Mouse (Mus musculus) bone marrow, adult 2 months (tissue): Measurements from ENCODE around the gene Poldip2. TPM values are rescaled to one million over a fixed set of nuclear protein-coding genes. Genes with fewer than 3 reads are reported as not detected.
A peak's percentile ranks its signal among the peaks of the same experiment; 100 is the strongest.

Source experiments
- H3K27ac ChIP-seq: fragments of 200-500 bp; 2 replicates; pipeline ENCODE4 v1.5.1; 2012; ENCODE audit warnings: low read depth, mild to moderate bottlenecking, control low read depth, inconsistent platforms, low read length; ENCODE audit not compliant: control insufficient read depth, poor library complexity, insufficient read depth
- H3K4me1 ChIP-seq: fragments of 200-500 bp; 2 replicates; pipeline ENCODE4 v1.6.1; 2011; ENCODE audit warnings: low read length; ENCODE audit not compliant: control insufficient read depth, insufficient read depth
- H3K4me3 ChIP-seq: fragments of 200-500 bp; replicated peaks from 2 replicates; pipeline ENCODE3; 2011; ENCODE audit warnings: mild to moderate bottlenecking, low read depth, low read length, control low read depth; ENCODE audit not compliant: control insufficient read depth
- CTCF ChIP-seq: fragments of 200-500 bp; IDR thresholded peaks from 2 replicates; pipeline ENCODE4 v1.5.1; 2011; ENCODE audit warnings: low read length, control low read depth; ENCODE audit not compliant: control insufficient read depth, insufficient read depth
- POLR2A ChIP-seq: fragments of 200-500 bp; IDR thresholded peaks from 2 replicates; pipeline ENCODE4 v1.6.1; 2011; ENCODE audit warnings: low read depth, mild to moderate bottlenecking, control low read depth, low read length, borderline replicate concordance; ENCODE audit not compliant: control insufficient read depth
- WGBS: fragments of 180-500 bp; shearing (Covaris S2); methylation state at CpG from one replicate; pipeline ENCODE4 v1.1.7; 2018; 5-methylcytosine and 5-hydroxymethylcytosine counted together
- polyA plus RNA-seq: library from polyadenylated mRNA; stranded (reverse); fragments of >200 nt; gene quantifications from 2 replicates; pipeline ENCODE4 v1.2.4, GENCODE M21; 2011; ENCODE audit warnings: low replicate concordance; ENCODE audit not compliant: missing spikeins, insufficient read depth, insufficient read length

The Poldip2 gene
- polyA plus RNA-seq, 1 experiment: 19.0 TPM

DNA sequence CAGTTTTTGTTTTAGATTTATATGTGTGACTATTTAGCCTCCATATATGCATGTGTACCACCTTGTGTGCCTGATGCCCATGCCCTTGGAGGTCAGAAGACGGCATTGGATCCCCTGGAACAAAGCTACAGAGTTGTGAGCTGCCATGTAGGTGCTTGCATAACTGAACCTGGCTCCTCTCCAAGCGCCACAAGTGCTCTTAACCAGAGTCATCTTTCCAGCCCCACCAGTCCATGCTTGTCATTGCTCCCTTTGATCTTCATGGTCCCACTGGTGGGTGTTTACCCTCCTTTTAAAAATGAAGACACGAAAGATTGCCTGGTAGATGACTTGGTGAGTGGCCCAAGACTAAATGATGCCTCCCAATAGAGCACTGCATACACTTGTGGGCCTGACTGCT is 28.4 kb downstream of the Poldip2 start:
- H3K4me1 ChIP-seq: no peaks in the 10 kb centered on the region; the same call in 1 of the 2 replicates
- no peak overlapping the region for H3K27ac ChIP-seq
- WGBS: 83% methylated on average over 3 of the region's 3 CpGs
- no peak for TF ChIP-seq POLR2A
- no peak for TF ChIP-seq CTCF
- H3K4me3 ChIP-seq: no peak overlapping the region

DNA sequence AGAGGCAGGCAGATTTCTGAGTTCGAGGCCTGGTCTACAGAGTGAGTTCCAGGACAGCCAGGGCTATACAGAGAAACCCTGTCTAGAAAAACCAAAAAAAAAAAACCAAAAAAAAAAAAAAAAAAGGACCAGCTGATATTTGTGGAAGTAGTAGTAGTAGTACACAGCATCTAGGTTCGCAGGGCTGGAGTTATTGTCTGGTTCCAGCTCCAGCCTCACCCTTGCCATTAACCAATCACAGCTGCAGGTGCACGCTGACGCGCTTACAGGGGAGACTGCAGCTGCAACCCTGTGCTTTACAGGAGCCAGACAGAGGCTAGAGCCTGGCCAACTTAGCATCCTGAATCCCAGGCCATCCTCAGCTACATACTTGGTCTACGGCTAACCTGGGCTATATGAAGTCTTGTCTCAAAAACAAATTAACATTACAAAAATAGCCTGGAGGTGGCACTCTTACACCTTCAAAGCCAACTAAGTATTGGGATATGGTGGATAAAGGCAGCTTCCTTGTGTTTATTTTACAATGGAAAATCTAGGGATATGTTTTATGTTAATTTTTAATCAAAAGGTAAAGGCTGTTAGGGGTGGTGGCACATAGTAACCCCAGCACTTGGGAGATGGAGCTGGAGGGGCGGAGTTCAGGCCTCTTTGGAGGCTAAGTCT is 32.6 kb downstream of the Poldip2 start:
- no peak for TF ChIP-seq CTCF
- TF ChIP-seq POLR2A: no peak
- 85% methylated on average over 7 of the region's 7 CpGs for WGBS
- Histone ChIP-seq H3K4me3 (no peak overlapping the region), H3K4me1 (no peaks in the 10 kb centered on the region; the same call in 1 of the 2 replicates), H3K27ac (no peak overlapping the region)

DNA sequence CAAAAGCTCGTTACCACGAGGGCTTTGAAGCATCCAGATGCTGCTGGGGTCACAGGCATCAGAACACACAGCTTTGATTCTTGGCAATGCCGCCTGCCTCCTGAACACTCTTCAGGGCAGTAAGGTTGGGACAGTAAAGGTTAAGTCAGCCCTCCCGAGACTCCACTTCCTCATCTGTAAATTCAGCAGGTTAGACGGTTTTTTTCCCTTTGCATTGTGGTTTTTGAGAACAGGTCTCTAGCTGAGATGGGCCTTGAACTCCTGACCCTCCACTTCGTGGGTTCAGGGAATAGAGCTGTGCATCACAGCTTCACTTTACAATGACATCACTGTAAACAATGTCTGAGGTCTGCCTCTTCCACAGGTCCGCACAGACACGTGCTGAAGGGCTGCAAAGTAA is 33.2 kb downstream of the Poldip2 start:
- no peak overlapping the region for H3K27ac ChIP-seq
- H3K4me1 ChIP-seq: no peaks in the 10 kb centered on the region; the same call in 1 of the 2 replicates
- no peak overlapping the region for H3K4me3 ChIP-seq
- TF ChIP-seq POLR2A (no peak), CTCF (no peak)
- 33% methylated on average over 8 of the region's 8 CpGs for WGBS

DNA sequence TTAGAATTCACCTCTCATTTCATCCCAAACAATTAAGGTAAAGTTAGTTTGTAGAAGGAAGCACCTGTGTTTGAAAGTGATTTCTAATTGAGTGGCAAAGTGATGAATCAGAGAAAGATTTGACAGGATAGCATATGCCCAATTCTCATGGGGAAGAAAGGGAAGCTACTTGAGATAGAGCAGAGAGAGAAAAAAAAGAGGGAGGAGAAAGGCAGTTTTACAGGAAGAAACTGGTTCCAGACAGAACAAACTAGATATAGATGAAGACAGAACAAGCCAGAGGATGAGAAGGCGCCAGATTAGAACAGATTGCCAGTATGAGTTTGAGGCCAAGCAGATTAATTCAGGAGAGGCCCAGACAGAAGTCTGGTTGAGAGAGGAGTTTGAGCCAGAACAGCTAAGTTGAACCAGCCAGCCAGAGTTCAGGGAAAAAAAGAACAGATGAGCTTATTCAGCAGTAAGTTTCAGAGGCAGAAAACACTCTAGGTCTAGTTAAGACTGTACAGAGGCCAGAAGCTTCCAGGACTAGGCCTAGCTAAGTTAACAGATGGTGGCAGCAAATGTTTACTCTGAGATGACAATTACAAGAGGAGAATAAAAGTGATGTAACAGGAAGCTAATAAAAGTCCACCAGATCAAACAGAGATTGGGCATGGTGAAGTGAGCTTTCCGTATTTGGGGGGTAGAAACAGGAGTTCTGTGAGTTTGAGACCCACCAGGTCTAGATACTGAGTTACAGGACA is 35.9 kb downstream of the Poldip2 start:
- H3K4me3 ChIP-seq: no peak overlapping the region
- H3K27ac ChIP-seq: no peak overlapping the region
- TF ChIP-seq POLR2A (no peak), CTCF (no peak)
- WGBS: 55% methylated on average over 2 of the region's 2 CpGs
- H3K4me1 ChIP-seq: no peaks in the 10 kb centered on the region; the same call in 1 of the 2 replicates

DNA sequence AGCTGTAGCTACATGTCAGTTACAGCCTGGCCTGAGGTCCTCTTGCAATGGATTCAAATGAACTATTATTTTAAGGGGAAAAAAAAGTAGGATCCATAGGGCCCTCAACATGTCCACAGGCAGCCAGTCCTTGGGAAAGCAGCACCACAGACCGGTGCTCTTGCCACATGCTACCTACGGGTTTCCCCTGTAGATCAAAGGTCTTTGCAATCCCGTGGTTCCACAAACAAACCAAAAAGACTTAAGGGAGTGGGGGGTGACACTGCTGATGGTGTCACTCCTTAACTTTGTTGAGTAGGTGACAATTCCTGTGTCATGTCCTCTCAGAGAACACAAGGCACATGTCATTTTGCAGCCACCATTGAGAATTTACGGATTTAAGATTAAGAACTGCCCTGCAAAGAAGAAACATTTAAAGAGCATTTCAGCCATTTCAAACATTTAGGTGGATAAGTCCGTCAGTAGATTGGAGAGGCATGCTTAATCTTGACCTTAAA is 37.5 kb downstream of the Poldip2 start:
- no peak for TF ChIP-seq CTCF
- Histone ChIP-seq H3K4me3 (peak overlapping the region; percentile 29), H3K4me1 (no peaks in the 10 kb centered on the region; the same call in 1 of the 2 replicates), H3K27ac (no peak overlapping the region)
- 13% methylated on average over 5 of the region's 5 CpGs for WGBS

DNA sequence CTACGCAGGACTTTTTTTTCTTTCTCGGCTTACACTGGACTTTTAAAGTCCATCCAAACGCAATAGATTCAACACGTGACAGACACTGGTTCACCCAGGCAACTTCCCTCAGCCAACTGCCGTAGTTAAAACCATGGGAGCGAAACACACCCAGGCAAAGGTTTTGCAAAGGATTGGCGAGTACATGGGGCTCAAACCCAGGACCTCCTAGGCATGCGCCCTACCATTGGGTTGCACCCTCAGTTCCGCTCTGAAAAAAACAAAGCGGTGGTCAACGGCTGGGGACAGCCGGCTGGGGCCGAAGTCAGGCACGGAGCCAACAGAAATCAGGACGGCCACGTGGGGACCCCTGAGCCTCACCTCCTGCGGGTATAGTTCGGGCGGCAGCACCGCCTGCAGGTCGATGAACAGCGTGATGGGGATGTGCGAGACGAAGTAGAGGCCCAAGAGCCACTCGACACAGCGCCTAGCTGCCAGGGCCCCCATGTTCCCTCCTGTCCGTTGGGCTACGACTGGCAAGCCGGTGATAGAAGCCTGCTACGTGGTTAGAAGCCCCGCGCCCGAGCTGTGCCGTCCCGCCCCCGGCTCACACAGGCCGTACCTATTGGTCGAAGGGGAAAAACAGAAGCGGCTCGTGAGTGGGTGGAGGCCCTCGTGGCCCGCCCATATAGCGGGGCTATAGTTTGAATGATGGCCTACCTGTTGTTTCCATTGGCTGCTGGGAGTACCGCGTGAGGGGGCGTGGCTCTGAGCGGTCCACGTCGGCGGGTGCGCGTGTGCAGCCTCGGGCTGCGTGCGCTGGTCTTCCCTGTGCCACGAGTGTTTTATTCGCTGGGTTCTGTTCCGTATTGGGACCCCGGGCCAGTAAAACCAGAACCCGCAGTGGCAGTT is 38.4 kb downstream of the Poldip2 start, which contains the start of gene Tmem97:
Gene Tmem97 (minus strand): TSS at position 610 of the 891 bp plus-strand sequence.
- under 1% methylated on average over 60 of the region's 60 CpGs for WGBS
- no peaks in the 10 kb centered on the region; the same call in 1 of the 2 replicates for H3K4me1 ChIP-seq

DNA sequence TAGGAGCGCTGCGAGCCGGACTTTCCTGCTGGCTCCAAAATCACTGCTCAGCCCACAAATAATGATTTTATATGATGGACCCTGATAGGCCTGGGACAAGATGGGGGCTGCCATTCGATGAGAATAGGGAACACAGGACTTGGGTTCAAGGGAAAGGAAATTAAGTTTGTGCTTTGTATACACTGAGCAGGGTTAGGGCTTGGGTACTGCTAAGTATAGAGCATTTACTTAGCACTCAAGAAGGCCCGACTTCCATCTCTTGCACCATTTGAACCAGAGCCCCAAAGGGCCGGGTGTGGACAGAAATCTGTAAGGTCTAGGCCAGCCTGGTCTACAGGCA is 39.0 kb downstream of the Poldip2 start:
- Histone ChIP-seq H3K4me1 (no peaks in the 10 kb centered on the region; the same call in 1 of the 2 replicates), H3K4me3 (peak overlapping the region; percentile 10), H3K27ac (no peak overlapping the region)
- 27% methylated on average over 6 of the region's 6 CpGs for WGBS
- TF ChIP-seq CTCF (no peak), POLR2A (no peak)

More for the DNA sequence above, 38.4 kb downstream of the Poldip2 start, which contains the start of gene Tmem97:
- Histone ChIP-seq H3K27ac (peak within 1 kb of the TSS; percentile 50), H3K4me3 (peak within 1 kb of the TSS; percentile 84)
- TF ChIP-seq POLR2A (peak; percentile 54), CTCF (0 out of 2 replicates have a peak, but pooled peaks have one; percentile 3)

DNA sequence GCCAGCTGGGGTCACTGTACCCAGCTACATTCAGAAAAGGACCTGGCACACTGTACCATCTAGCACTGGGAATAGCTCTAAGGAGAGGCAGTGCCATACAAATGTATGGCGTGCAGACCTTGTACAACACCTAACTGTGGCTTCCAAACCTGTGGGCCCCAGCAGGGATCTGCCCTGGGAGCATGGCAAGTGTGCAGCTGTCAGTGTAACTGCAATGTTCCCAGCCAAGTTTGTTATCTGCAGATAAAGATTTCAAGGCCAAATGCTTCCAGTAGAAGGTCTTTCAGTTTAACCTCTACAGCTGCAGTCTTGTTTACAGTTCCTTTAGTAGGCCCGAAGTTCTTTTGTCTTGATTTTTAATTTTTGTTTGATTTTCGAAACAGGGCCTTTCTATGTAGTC is 43.6 kb downstream of the Poldip2 start:
- H3K4me1 ChIP-seq: no peaks in the 10 kb centered on the region; the same call in 1 of the 2 replicates

More for the DNA sequence above, 43.6 kb downstream of the Poldip2 start:
- Histone ChIP-seq H3K27ac (no peak overlapping the region), H3K4me3 (no peak overlapping the region)
- TF ChIP-seq POLR2A (no peak), CTCF (no peak)
- WGBS: 46% methylated on average over 3 of the region's 3 CpGs
